Mouse (Mus musculus): ENCODE measurements at regions not wholly inside any gene's neighbourhood (a gene's known extent, or its start where the extent isn't known, plus 50 kb on each side); places are given as distances from the start of the nearest gene placed in this dataset.

- no peak for DNase-seq
- 70% methylated on average over 2 of the region's 2 CpGs for WGBS
- H3K4me3 ChIP-seq (replicated peaks; ENCODE audit: extremely low read depth, low read depth, low read length): no peak overlapping the region
- TF ChIP-seq CTCF (IDR thresholded peaks at IDR 0.05; ENCODE audit: insufficient read depth, low read length): no peak
- TF ChIP-seq POLR2A (IDR thresholded peaks at IDR 0.05; ENCODE audit: borderline replicate concordance, extremely low read depth, low read depth, low read length): no peak
- no peaks in the 10 kb centered on the region for H3K4me1 ChIP-seq (ENCODE audit: control insufficient read depth, insufficient read depth, low read length)
Measured at GRCm38 (mm10) chr11:65638211-65638610, 149.9 kb downstream of the Map2k4 start.

- no peak for DNase-seq
- TF ChIP-seq CTCF (IDR thresholded peaks at IDR 0.05; ENCODE audit: insufficient read depth, low read length): no peak
- 53% methylated on average over 3 of the region's 3 CpGs for WGBS
- no peak overlapping the region for H3K4me3 ChIP-seq (replicated peaks; ENCODE audit: extremely low read depth, low read depth, low read length)
- no peaks in the 10 kb centered on the region for H3K4me1 ChIP-seq (ENCODE audit: control insufficient read depth, insufficient read depth, low read length)
Measured at GRCm38 (mm10) chr11:65637206-65637605, 150.9 kb downstream of the Map2k4 start.

GRCm38 (mm10) chr11:65635307-65635706, 152.8 kb downstream of the Map2k4 start:
- Histone ChIP-seq H3K4me3 (replicated peaks; ENCODE audit: extremely low read depth, low read depth, low read length) (no peak overlapping the region), H3K4me1 (ENCODE audit: control insufficient read depth, insufficient read depth, low read length) (peaks cover 2% of the 10 kb centered on the region; the same call in 1 of the 2 replicates)
- WGBS: 28% methylated on average over 4 of the region's 4 CpGs
- TF ChIP-seq CTCF (IDR thresholded peaks at IDR 0.05; ENCODE audit: insufficient read depth, low read length) (no peak), POLR2A (IDR thresholded peaks at IDR 0.05; ENCODE audit: borderline replicate concordance, extremely low read depth, low read depth, low read length) (no peak)
- DNase-seq: no peak

- 66% methylated on average over 3 of the region's 3 CpGs for WGBS
- no peak for TF ChIP-seq CTCF (IDR thresholded peaks at IDR 0.05; ENCODE audit: insufficient read depth, low read length)
- TF ChIP-seq POLR2A (IDR thresholded peaks at IDR 0.05; ENCODE audit: borderline replicate concordance, extremely low read depth, low read depth, low read length): no peak
- no peak for DNase-seq
- H3K4me3 ChIP-seq (replicated peaks; ENCODE audit: extremely low read depth, low read depth, low read length): no peak overlapping the region
- H3K4me1 ChIP-seq (ENCODE audit: control insufficient read depth, insufficient read depth, low read length): peaks cover 2% of the 10 kb centered on the region; the same call in 1 of the 2 replicates
Measured at GRCm38 (mm10) chr11:65631164-65631563, 156.9 kb downstream of the Map2k4 start.

GRCm38 (mm10) chr11:65630436-65630835, 157.7 kb downstream of the Map2k4 start:
- DNase-seq: no peak
- no peak overlapping the region for H3K4me3 ChIP-seq (replicated peaks; ENCODE audit: extremely low read depth, low read depth, low read length)
- peaks cover 2% of the 10 kb centered on the region; the same call in 1 of the 2 replicates for H3K4me1 ChIP-seq (ENCODE audit: control insufficient read depth, insufficient read depth, low read length)
- TF ChIP-seq CTCF (IDR thresholded peaks at IDR 0.05; ENCODE audit: insufficient read depth, low read length): no peak
- no peak for TF ChIP-seq POLR2A (IDR thresholded peaks at IDR 0.05; ENCODE audit: borderline replicate concordance, extremely low read depth, low read depth, low read length)
- WGBS: 79% methylated on average over 1 of the region's 1 CpGs

GRCm38 (mm10) chr11:65629320-65629719, 158.8 kb downstream of the Map2k4 start:
- H3K4me3 ChIP-seq (replicated peaks; ENCODE audit: extremely low read depth, low read depth, low read length): no peak overlapping the region
- TF ChIP-seq CTCF (IDR thresholded peaks at IDR 0.05; ENCODE audit: insufficient read depth, low read length) (no peak), POLR2A (IDR thresholded peaks at IDR 0.05; ENCODE audit: borderline replicate concordance, extremely low read depth, low read depth, low read length) (no peak)
- no peak for DNase-seq
- WGBS: 73% methylated on average over 5 of the region's 5 CpGs
- peaks cover 2% of the 10 kb centered on the region; the same call in 1 of the 2 replicates for H3K4me1 ChIP-seq (ENCODE audit: control insufficient read depth, insufficient read depth, low read length)

GRCm38 (mm10) chr11:65618976-65619375, 169.1 kb downstream of the Map2k4 start:
- no peaks in the 10 kb centered on the region for H3K4me1 ChIP-seq (ENCODE audit: control insufficient read depth, insufficient read depth, low read length)
- DNase-seq: no peak
- no peak overlapping the region for H3K4me3 ChIP-seq (replicated peaks; ENCODE audit: extremely low read depth, low read depth, low read length)
- TF ChIP-seq CTCF (IDR thresholded peaks at IDR 0.05; ENCODE audit: insufficient read depth, low read length) (no peak), POLR2A (IDR thresholded peaks at IDR 0.05; ENCODE audit: borderline replicate concordance, extremely low read depth, low read depth, low read length) (no peak)
- WGBS: 84% methylated on average over 4 of the region's 4 CpGs

GRCm38 (mm10) chr11:65610536-65610935, 177.6 kb downstream of the Map2k4 start:
- Histone ChIP-seq H3K4me3 (replicated peaks; ENCODE audit: extremely low read depth, low read depth, low read length) (no peak overlapping the region), H3K4me1 (ENCODE audit: control insufficient read depth, insufficient read depth, low read length) (no peaks in the 10 kb centered on the region)
- DNase-seq: no peak
- WGBS: 84% methylated on average over 3 of the region's 3 CpGs
- TF ChIP-seq CTCF (IDR thresholded peaks at IDR 0.05; ENCODE audit: insufficient read depth, low read length): no peak
- TF ChIP-seq POLR2A (IDR thresholded peaks at IDR 0.05; ENCODE audit: borderline replicate concordance, extremely low read depth, low read depth, low read length): no peak

GRCm38 (mm10) chr11:65609056-65609455, 179.0 kb downstream of the Map2k4 start:
- no peak for TF ChIP-seq CTCF (IDR thresholded peaks at IDR 0.05; ENCODE audit: insufficient read depth, low read length)
- no peak for TF ChIP-seq POLR2A (IDR thresholded peaks at IDR 0.05; ENCODE audit: borderline replicate concordance, extremely low read depth, low read depth, low read length)
- no peaks in the 10 kb centered on the region for H3K4me1 ChIP-seq (ENCODE audit: control insufficient read depth, insufficient read depth, low read length)
- 52% methylated on average over 4 of the region's 4 CpGs for WGBS
- DNase-seq: no peak
- H3K4me3 ChIP-seq (replicated peaks; ENCODE audit: extremely low read depth, low read depth, low read length): no peak overlapping the region

- H3K4me3 ChIP-seq (replicated peaks; ENCODE audit: extremely low read depth, low read depth, low read length): no peak overlapping the region
- no peak for TF ChIP-seq POLR2A (IDR thresholded peaks at IDR 0.05; ENCODE audit: borderline replicate concordance, extremely low read depth, low read depth, low read length)
- no peak for TF ChIP-seq CTCF (IDR thresholded peaks at IDR 0.05; ENCODE audit: insufficient read depth, low read length)
- H3K4me1 ChIP-seq (ENCODE audit: control insufficient read depth, insufficient read depth, low read length): no peaks in the 10 kb centered on the region
- DNase-seq: no peak
- 56% methylated on average over 2 of the region's 2 CpGs for WGBS
Measured at GRCm38 (mm10) chr11:65597298-65598076, 190.6 kb downstream of the Map2k4 start.

Data from lung, adult 2 months (tissue).